In the genomic region with DNA sequence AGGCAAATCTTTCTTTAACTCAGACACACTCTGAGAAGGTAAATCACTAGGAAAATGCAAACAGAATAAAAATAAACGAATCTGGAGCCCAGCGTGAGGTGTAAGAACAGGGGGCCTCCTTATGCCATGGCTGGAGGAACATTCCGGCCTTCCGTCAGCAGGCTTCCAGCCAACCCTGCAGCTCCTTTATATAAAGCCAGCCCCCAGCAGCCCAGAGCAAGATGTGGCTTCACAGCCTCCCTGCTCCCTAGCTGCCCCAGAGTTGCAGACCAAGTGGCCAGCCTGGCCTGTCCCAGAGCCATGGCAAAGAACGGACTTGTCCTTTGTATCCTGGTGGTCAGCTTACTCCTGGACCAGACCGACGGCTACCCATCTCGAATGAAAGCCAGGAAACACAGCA, we compare ENCODE assay signal across 31 mouse cellular contexts. TPM values are rescaled to one million over a fixed set of nuclear protein-coding genes. Genes with fewer than 3 reads are reported as not detected.
"Had no signal": no experiment of that assay in that cellular context is flagged by ENCODE, and none has a peak within 500 bp of the region (broad histone marks: within the 10 kb centered on the region; RNA-seq: fewer than 3 reads in every experiment).

Clec3a (plus strand) TSS at position 301 of the 400 bp plus-strand sequence.

- H3K9me3 ChIP-seq: heart, embryonic 10.5 days; heart, embryonic 12.5 days; hindbrain, embryonic 10.5 days; hindbrain, embryonic 12.5 days; intestine, embryonic 15.5 days; liver, embryonic 13.5 days had no signal

- DNase-seq: gastrocnemius, adult 2 months; gastrocnemius, postnatal 10 days; gastrocnemius, postnatal 25 days; heart, adult 18-20 months; heart, postnatal 10 days; heart, postnatal 4 days; kidney, adult 18-20 months; kidney, adult 8-10 months; kidney, postnatal 10 days; kidney, postnatal 25 days; kidney, postnatal 4 days; liver; liver, embryonic 13.5 days had no signal

- ATAC-seq: hindbrain, embryonic 16.5 days; inflammation-experienced regulatory T-cells, adult 6 months; intestine, embryonic 15.5 days; intestine, postnatal 0 days had no signal

- H3K27ac ChIP-seq: gastrocnemius, adult 2 months; heart, embryonic 10.5 days; hindbrain, embryonic 10.5 days; hindbrain, embryonic 12.5 days; hindbrain, embryonic 14.5 days; intestine, embryonic 15.5 days; layer of hippocampus, adult 2 months; left cerebral cortex, adult 2 months; limb, embryonic 13.5 days; liver, embryonic 13.5 days had no signal

- H3K9ac ChIP-seq: heart, embryonic 12.5 days; hindbrain, embryonic 12.5 days; hindbrain, embryonic 14.5 days; intestine, embryonic 15.5 days; limb, embryonic 13.5 days; liver, embryonic 13.5 days had no signal

- H3K27me3 ChIP-seq: heart, embryonic 12.5 days; hindbrain, embryonic 12.5 days; intestine, embryonic 15.5 days; limb, embryonic 13.5 days; liver, embryonic 13.5 days had no signal

- H3K36me3 ChIP-seq: heart, embryonic 10.5 days; heart, embryonic 12.5 days; hindbrain, embryonic 10.5 days; hindbrain, embryonic 12.5 days; intestine, embryonic 15.5 days; limb, embryonic 13.5 days; liver, embryonic 13.5 days had no signal

- H3K4me3 ChIP-seq: gastrocnemius, adult 2 months; heart, embryonic 10.5 days; heart, embryonic 12.5 days; hindbrain, embryonic 10.5 days; hindbrain, embryonic 12.5 days; intestine, embryonic 15.5 days; layer of hippocampus, adult 2 months; left cerebral cortex, adult 2 months; limb, embryonic 13.5 days; liver, embryonic 13.5 days had no signal

- H3K4me1 ChIP-seq: heart, embryonic 10.5 days; heart, embryonic 12.5 days; hindbrain, embryonic 10.5 days; hindbrain, embryonic 12.5 days; intestine, embryonic 15.5 days; liver, embryonic 13.5 days had no signal

- H3K4me2 ChIP-seq: heart, embryonic 12.5 days; hindbrain, embryonic 12.5 days; hindbrain, embryonic 14.5 days; intestine, embryonic 15.5 days; limb, embryonic 13.5 days; liver, embryonic 11.5 days; liver, embryonic 13.5 days had no signal

RNA-seq across cellular contexts. Expression of gene Clec3a, which starts in this region (rescaled TPM):
- polyA plus RNA-seq: heart, embryonic 10.5 days; heart, embryonic 12.5 days; heart, embryonic 14.5 days; heart, embryonic 16.5 days; hindbrain, embryonic 10.5 days; hindbrain, embryonic 14.5 days; inflammation-experienced regulatory T-cells, adult 6 months; intestine, embryonic 15.5 days; intestine, postnatal 0 days; kidney, embryonic 14.5 days; kidney, embryonic 16.5 days; limb, embryonic 11.5 days; liver, embryonic 11.5 days; liver, embryonic 13.5 days had no signal
